Mouse (Mus musculus): ENCODE measurements around the gene Cbwd1. TPM values are rescaled to one million over a fixed set of nuclear protein-coding genes. Genes with fewer than 3 reads are reported as not detected.
A peak's percentile ranks its signal among the peaks of the same experiment; 100 is the strongest.

Gene Cbwd1
- polyA plus RNA-seq, 1 experiment from 2014 or later: 16.5 TPM

GRCm38 (mm10) chr19:24972701-24973390 is 11.4 kb upstream of the Cbwd1 start:
- H3K9ac ChIP-seq (ENCODE audit: low read length): no peak overlapping the region
- H3K4me2 ChIP-seq (ENCODE audit: low read length): no peak overlapping the region
- H3K4me1 ChIP-seq (ENCODE audit: control insufficient read depth in 2 of 2, insufficient read depth in 2 of 2, low read length in 2 of 2): no peaks in the 10 kb centered on the region
- WGBS: 70% methylated on average over 3 of the region's 3 CpGs
- no peak for ATAC-seq (ENCODE audit: insufficient number of reproducible peaks, insufficient read depth, low FRiP score, low read depth)
- H3K27me3 ChIP-seq (ENCODE audit: control insufficient read depth, insufficient read depth, low read length): no peaks in the 10 kb centered on the region
- no peak overlapping the region for H3K27ac ChIP-seq (replicated peaks in 1 of 2; ENCODE audit: control insufficient read depth in 1 of 2, insufficient read depth in 1 of 2, low read depth in 2 of 2, low read length in 2 of 2)
- H3K4me3 ChIP-seq (ENCODE audit: control insufficient read depth in 1 of 2, insufficient read depth in 1 of 2, low read depth in 1 of 2, low read length in 2 of 2): no peak overlapping the region
- no peaks in the 10 kb centered on the region for H3K9me3 ChIP-seq (ENCODE audit: control insufficient read depth, low read length)
- no peaks in the 10 kb centered on the region for H3K36me3 ChIP-seq (ENCODE audit: control insufficient read depth, insufficient read depth, low read length)

- Histone ChIP-seq H3K9ac (ENCODE audit: low read length) (no peak overlapping the region), H3K4me3 (ENCODE audit: control insufficient read depth in 1 of 2, insufficient read depth in 1 of 2, low read depth in 1 of 2, low read length in 2 of 2) (no peak overlapping the region), H3K36me3 (ENCODE audit: control insufficient read depth, insufficient read depth, low read length) (no peaks in the 10 kb centered on the region), H3K4me2 (ENCODE audit: low read length) (no peak overlapping the region), H3K27ac (replicated peaks in 1 of 2; ENCODE audit: control insufficient read depth in 1 of 2, insufficient read depth in 1 of 2, low read depth in 2 of 2, low read length in 2 of 2) (no peak overlapping the region), H3K4me1 (ENCODE audit: control insufficient read depth in 2 of 2, insufficient read depth in 2 of 2, low read length in 2 of 2) (no peaks in the 10 kb centered on the region), H3K27me3 (ENCODE audit: control insufficient read depth, insufficient read depth, low read length) (no peaks in the 10 kb centered on the region), H3K9me3 (ENCODE audit: control insufficient read depth, low read length) (no peaks in the 10 kb centered on the region)
- WGBS: 73% methylated on average over 7 of the region's 7 CpGs
- ATAC-seq (ENCODE audit: insufficient number of reproducible peaks, insufficient read depth, low FRiP score, low read depth): no peak
Observed at GRCm38 (mm10) chr19:24971307-24971706, 9.9 kb upstream of the Cbwd1 start.

GRCm38 (mm10) chr19:24966941-24967340 is 5.5 kb upstream of the Cbwd1 start:
- H3K27ac ChIP-seq (replicated peaks in 1 of 2; ENCODE audit: control insufficient read depth in 1 of 2, insufficient read depth in 1 of 2, low read depth in 2 of 2, low read length in 2 of 2): no peak overlapping the region
- no peaks in the 10 kb centered on the region for H3K36me3 ChIP-seq (ENCODE audit: control insufficient read depth, insufficient read depth, low read length)
- no peaks in the 10 kb centered on the region for H3K9me3 ChIP-seq (ENCODE audit: control insufficient read depth, low read length)
- no peak overlapping the region for H3K4me2 ChIP-seq (ENCODE audit: low read length)
- no peaks in the 10 kb centered on the region for H3K27me3 ChIP-seq (ENCODE audit: control insufficient read depth, insufficient read depth, low read length)
- H3K4me3 ChIP-seq (ENCODE audit: control insufficient read depth in 1 of 2, insufficient read depth in 1 of 2, low read depth in 1 of 2, low read length in 2 of 2): no peak overlapping the region
- WGBS: 84% methylated on average over 2 of the region's 2 CpGs
- no peak for ATAC-seq (ENCODE audit: insufficient number of reproducible peaks, insufficient read depth, low FRiP score, low read depth)
- no peak overlapping the region for H3K9ac ChIP-seq (ENCODE audit: low read length)
- no peaks in the 10 kb centered on the region for H3K4me1 ChIP-seq (ENCODE audit: control insufficient read depth in 2 of 2, insufficient read depth in 2 of 2, low read length in 2 of 2)

DNA sequence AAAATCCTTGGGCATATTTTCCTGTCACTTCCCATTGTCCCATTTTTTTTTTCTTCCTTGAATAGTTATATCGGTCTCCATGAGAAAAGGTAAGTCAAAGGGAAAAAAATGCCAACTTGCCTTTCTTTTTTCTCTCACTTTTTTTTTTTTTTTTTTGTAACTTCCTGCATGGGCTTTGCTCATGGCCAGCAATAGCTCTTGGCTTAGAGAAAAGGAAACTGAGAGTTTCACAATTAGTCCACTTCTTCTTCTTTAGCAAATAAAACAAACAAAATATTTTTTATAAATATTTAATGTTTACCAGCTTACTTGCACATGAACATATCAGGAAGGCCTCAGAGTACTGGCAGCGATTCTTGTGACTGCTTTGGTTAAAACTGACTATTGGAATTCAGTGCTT is 4.8 kb upstream of the Cbwd1 start:
- H3K36me3 ChIP-seq (ENCODE audit: control insufficient read depth, insufficient read depth, low read length): no peaks in the 10 kb centered on the region
- no peak overlapping the region for H3K27ac ChIP-seq (replicated peaks in 1 of 2; ENCODE audit: control insufficient read depth in 1 of 2, insufficient read depth in 1 of 2, low read depth in 2 of 2, low read length in 2 of 2)
- no peaks in the 10 kb centered on the region for H3K27me3 ChIP-seq (ENCODE audit: control insufficient read depth, insufficient read depth, low read length)
- no peak overlapping the region for H3K4me3 ChIP-seq (ENCODE audit: control insufficient read depth in 1 of 2, insufficient read depth in 1 of 2, low read depth in 1 of 2, low read length in 2 of 2)
- ATAC-seq (ENCODE audit: insufficient number of reproducible peaks, insufficient read depth, low FRiP score, low read depth): no peak
- no peak overlapping the region for H3K4me2 ChIP-seq (ENCODE audit: low read length)
- H3K9me3 ChIP-seq (ENCODE audit: control insufficient read depth, low read length): no peaks in the 10 kb centered on the region
- no peaks in the 10 kb centered on the region for H3K4me1 ChIP-seq (ENCODE audit: control insufficient read depth in 2 of 2, insufficient read depth in 2 of 2, low read length in 2 of 2)
- no peak overlapping the region for H3K9ac ChIP-seq (ENCODE audit: low read length)
- 68% methylated on average over 2 of the region's 2 CpGs for WGBS

GRCm38 (mm10) chr19:24958531-24958930 is 2.9 kb downstream of the Cbwd1 start:
- Histone ChIP-seq H3K4me1 (ENCODE audit: control insufficient read depth in 2 of 2, insufficient read depth in 2 of 2, low read length in 2 of 2) (peaks cover 3 to 8% of the 10 kb centered on the region in 2 experiments), H3K9ac (ENCODE audit: low read length) (no peak overlapping the region), H3K9me3 (ENCODE audit: control insufficient read depth, low read length) (no peaks in the 10 kb centered on the region), H3K36me3 (ENCODE audit: control insufficient read depth, insufficient read depth, low read length) (peaks cover 17% of the 10 kb centered on the region), H3K27ac (replicated peaks in 1 of 2; ENCODE audit: control insufficient read depth in 1 of 2, insufficient read depth in 1 of 2, low read depth in 2 of 2, low read length in 2 of 2) (no peak overlapping the region), H3K27me3 (ENCODE audit: control insufficient read depth, insufficient read depth, low read length) (no peaks in the 10 kb centered on the region), H3K4me2 (ENCODE audit: low read length) (no peak overlapping the region), H3K4me3 (ENCODE audit: control insufficient read depth in 1 of 2, insufficient read depth in 1 of 2, low read depth in 1 of 2, low read length in 2 of 2) (no peak overlapping the region)
- no peak for ATAC-seq (ENCODE audit: insufficient number of reproducible peaks, insufficient read depth, low FRiP score, low read depth)
- 35% methylated on average over 3 of the region's 3 CpGs for WGBS

GRCm38 (mm10) chr19:24945521-24946262 is 15.7 kb downstream of the Cbwd1 start:
- no peak for ATAC-seq (ENCODE audit: insufficient number of reproducible peaks, insufficient read depth, low FRiP score, low read depth)
- Histone ChIP-seq H3K27me3 (ENCODE audit: control insufficient read depth, insufficient read depth, low read length) (no peaks in the 10 kb centered on the region), H3K4me1 (ENCODE audit: control insufficient read depth in 2 of 2, insufficient read depth in 2 of 2, low read length in 2 of 2) (no peaks in the 10 kb centered on the region), H3K27ac (replicated peaks in 1 of 2; ENCODE audit: control insufficient read depth in 1 of 2, insufficient read depth in 1 of 2, low read depth in 2 of 2, low read length in 2 of 2) (no peak overlapping the region), H3K9me3 (ENCODE audit: control insufficient read depth, low read length) (no peaks in the 10 kb centered on the region), H3K9ac (ENCODE audit: low read length) (no peak overlapping the region), H3K4me2 (ENCODE audit: low read length) (no peak overlapping the region), H3K36me3 (ENCODE audit: control insufficient read depth, insufficient read depth, low read length) (peaks cover 8% of the 10 kb centered on the region; the same call in 1 of the 2 replicates), H3K4me3 (ENCODE audit: control insufficient read depth in 1 of 2, insufficient read depth in 1 of 2, low read depth in 1 of 2, low read length in 2 of 2) (no peak overlapping the region)

GRCm38 (mm10) chr19:24937084-24937483 is 24.3 kb downstream of the Cbwd1 start:
- 7% methylated on average over 1 of the region's 1 CpGs for WGBS

More at GRCm38 (mm10) chr19:24937084-24937483, 24.3 kb downstream of the Cbwd1 start:
- Histone ChIP-seq H3K4me2 (ENCODE audit: low read length) (no peak overlapping the region), H3K36me3 (ENCODE audit: control insufficient read depth, insufficient read depth, low read length) (peaks cover 12% of the 10 kb centered on the region), H3K9ac (ENCODE audit: low read length) (no peak overlapping the region), H3K4me3 (ENCODE audit: control insufficient read depth in 1 of 2, insufficient read depth in 1 of 2, low read depth in 1 of 2, low read length in 2 of 2) (no peak overlapping the region), H3K9me3 (ENCODE audit: control insufficient read depth, low read length) (no peaks in the 10 kb centered on the region), H3K27ac (replicated peaks in 1 of 2; ENCODE audit: control insufficient read depth in 1 of 2, insufficient read depth in 1 of 2, low read depth in 2 of 2, low read length in 2 of 2) (0 out of 4 replicates have a peak overlapping the region, but pooled peaks of 1 of the 2 experiments have one; percentile 28), H3K27me3 (ENCODE audit: control insufficient read depth, insufficient read depth, low read length) (no peaks in the 10 kb centered on the region), H3K4me1 (ENCODE audit: control insufficient read depth in 2 of 2, insufficient read depth in 2 of 2, low read length in 2 of 2) (peaks cover 0 to 8% of the 10 kb centered on the region in 2 experiments; a peak in 2 of 4 replicates)
- ATAC-seq (ENCODE audit: insufficient number of reproducible peaks, insufficient read depth, low FRiP score, low read depth): peak; percentile 88
